Mouse (Mus musculus) kidney, postnatal 25 days (tissue): ENCODE data around the gene Mapk10.

Experiments used
- DNase-seq, 2 experiments: peaks; one replicate each; pipeline ENCODE4 v3.0.0; 2021; ENCODE audit warnings: mixed read lengths in 2 of 2

Gene Mapk10

GRCm38 (mm10) chr5:103211101-103211848 is at the start of gene Mapk10:
TSS of gene Mapk10 (minus strand) at chr5:103211334.
- peak; percentile 41 to 75 for DNase-seq

GRCm38 (mm10) chr5:103256144-103256543 is 45.0 kb upstream of the Mapk10 start:
- DNase-seq, result no peak

- DNase-seq, result no peak
These were observed 31.3 kb upstream of the Mapk10 start for GRCm38 (mm10) chr5:103242430-103242829.

GRCm38 (mm10) chr5:103231822-103232221 is 20.7 kb upstream of the Mapk10 start:
- no peak for DNase-seq

GRCm38 (mm10) chr5:103230334-103230733 is 19.2 kb upstream of the Mapk10 start:
- no peak for DNase-seq

GRCm38 (mm10) chr5:103229321-103229720 is 18.2 kb upstream of the Mapk10 start:
- DNase-seq, result no peak

- DNase-seq, result no peak
These were observed 10.9 kb upstream of the Mapk10 start for GRCm38 (mm10) chr5:103221997-103222396.

- DNase-seq, result no peak
These were observed 490 bp downstream of the Mapk10 start for GRCm38 (mm10) chr5:103210644-103211043.

- peak in 1 of 2 experiments; percentile 9 for DNase-seq
These were observed 1.1 kb downstream of the Mapk10 start for GRCm38 (mm10) chr5:103210018-103210417.

- no peak for DNase-seq
These were observed 1.6 kb downstream of the Mapk10 start for GRCm38 (mm10) chr5:103209486-103209885.

GRCm38 (mm10) chr5:103208869-103209268 is 2.3 kb downstream of the Mapk10 start:
- DNase-seq, result no peak

GRCm38 (mm10) chr5:103208021-103208511 is 3.1 kb downstream of the Mapk10 start:
- DNase-seq, result no peak

- DNase-seq, result no peak
These were observed 13.3 kb downstream of the Mapk10 start for GRCm38 (mm10) chr5:103197796-103198325.

- no peak for DNase-seq
These were observed 16.6 kb downstream of the Mapk10 start for GRCm38 (mm10) chr5:103194549-103194948.

GRCm38 (mm10) chr5:103193700-103194099 is 17.4 kb downstream of the Mapk10 start:
- no peak for DNase-seq

- DNase-seq, result no peak
These were observed 19.6 kb downstream of the Mapk10 start for GRCm38 (mm10) chr5:103191577-103191976.

- no peak for DNase-seq
These were observed 26.9 kb downstream of the Mapk10 start for GRCm38 (mm10) chr5:103184256-103184655.

- no peak for DNase-seq
These were observed 29.5 kb downstream of the Mapk10 start for GRCm38 (mm10) chr5:103181622-103182021.

- DNase-seq, result no peak
These were observed 34.1 kb downstream of the Mapk10 start for GRCm38 (mm10) chr5:103177010-103177409.

GRCm38 (mm10) chr5:103175989-103176388 is 35.1 kb downstream of the Mapk10 start:
- DNase-seq, result no peak

- no peak for DNase-seq
These were observed 36.5 kb downstream of the Mapk10 start for GRCm38 (mm10) chr5:103174607-103175006.

GRCm38 (mm10) chr5:103171207-103171606 is 39.9 kb downstream of the Mapk10 start:
- DNase-seq, result no peak

- DNase-seq, result no peak
These were observed 43.8 kb downstream of the Mapk10 start for GRCm38 (mm10) chr5:103167371-103167770.

- DNase-seq, result no peak
These were observed 44.4 kb downstream of the Mapk10 start for GRCm38 (mm10) chr5:103166755-103167154.
